ENCODE assay signal across 13 mouse cellular contexts in the genomic region with DNA sequence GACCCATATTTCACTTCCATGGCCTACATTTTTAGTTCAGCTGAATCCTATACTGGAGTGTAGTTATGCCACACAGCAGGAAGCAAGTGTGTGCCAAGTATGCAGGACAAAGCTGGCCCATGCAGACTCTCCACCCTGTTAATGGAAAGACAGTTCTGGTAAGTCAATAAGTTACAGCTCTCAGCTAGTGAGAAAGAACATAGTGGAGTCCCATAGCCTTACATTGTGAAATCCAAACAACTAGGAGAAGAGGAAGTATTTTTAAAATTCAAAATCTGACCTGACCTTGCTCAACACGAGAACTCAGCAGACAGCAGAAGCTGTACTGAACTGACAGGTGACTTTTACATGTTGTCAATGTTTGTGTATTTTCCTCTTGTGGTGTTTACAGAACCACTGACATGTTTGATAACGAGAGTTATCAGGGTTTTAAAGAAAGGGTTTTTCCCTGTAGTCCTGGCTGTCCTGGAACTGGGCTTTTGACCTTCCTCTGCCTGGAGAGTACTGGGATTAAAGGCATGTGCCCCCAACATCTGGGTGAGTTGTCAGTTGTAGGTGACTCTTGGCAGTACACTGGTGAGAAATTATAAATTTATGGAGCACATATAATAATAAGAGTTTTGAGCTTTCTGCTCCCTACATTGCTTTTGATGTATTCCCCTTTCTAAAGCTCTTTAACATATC. TPM values are rescaled to one million over a fixed set of nuclear protein-coding genes. Genes with fewer than 3 reads are reported as not detected.
A peak's percentile ranks its signal among the peaks of the same experiment; 100 is the strongest.
DNase-seq lines count a peak whose midpoint lies in the region; ATAC-seq and TF ChIP-seq lines count a peak whose summit lies in the region.
"Had no signal": no experiment of that assay in that cellular context is flagged by ENCODE, and none has a peak within 500 bp of the region (broad histone marks: within the 10 kb centered on the region; RNA-seq: fewer than 3 reads in every experiment).

No protein-coding gene starts in this region.

- no peak overlapping the region for H3K27ac ChIP-seq in heart, embryonic 15.5 days
- H3K27ac ChIP-seq in intestine, embryonic 16.5 days (ENCODE audit: low read length) = peak overlapping the region; percentile 65; the same call in 1 of the 2 replicates
- H3K27ac ChIP-seq in liver, embryonic 13.5 days = no peak overlapping the region
- no peak overlapping the region; the same call in 1 of the 2 replicates for H3K27ac ChIP-seq in stomach, embryonic 15.5 days
- H3K27ac ChIP-seq in forebrain, embryonic 10.5 days = no peak overlapping the region
- no peak overlapping the region for H3K27ac ChIP-seq in forebrain, postnatal 0 days (ENCODE audit: low read depth, low read length)
- H3K27ac ChIP-seq: embryonic facial prominence, embryonic 13.5 days; hindbrain, embryonic 15.5 days; limb, embryonic 10.5 days had no signal

- H3K27me3 ChIP-seq in heart, embryonic 15.5 days = no peaks in the 10 kb centered on the region
- no peaks in the 10 kb centered on the region for H3K27me3 ChIP-seq in intestine, embryonic 16.5 days (replicated peaks; ENCODE audit: control insufficient read depth, insufficient read depth, low read length)
- no peaks in the 10 kb centered on the region for H3K27me3 ChIP-seq in liver, embryonic 13.5 days
- no peaks in the 10 kb centered on the region for H3K27me3 ChIP-seq in stomach, embryonic 15.5 days (replicated peaks)
- no peaks in the 10 kb centered on the region for H3K27me3 ChIP-seq in forebrain, embryonic 10.5 days (ENCODE audit: poor library complexity, severe bottlenecking)
- no peaks in the 10 kb centered on the region for H3K27me3 ChIP-seq in forebrain, postnatal 0 days (ENCODE audit: insufficient read depth, low read length)
- H3K27me3 ChIP-seq: embryonic facial prominence, embryonic 13.5 days; hindbrain, embryonic 15.5 days had no signal

- ATAC-seq in heart, embryonic 15.5 days (replicated peaks; ENCODE audit: insufficient number of reproducible peaks, insufficient read depth, low FRiP score, low read depth) = 0 out of 2 replicates have a peak, but pooled peaks have one; percentile 35
- peak; percentile 95 for ATAC-seq in intestine, embryonic 16.5 days
- ATAC-seq in liver, embryonic 13.5 days (ENCODE audit: low read depth) = peak; percentile 57
- ATAC-seq in stomach, embryonic 15.5 days (ENCODE audit: insufficient read depth, low FRiP score, low read depth) = peak; percentile 75; the same call in 1 of the 2 replicates
- no peak for ATAC-seq in forebrain, postnatal 0 days
- ATAC-seq: CD4-positive, CD25-positive, alpha-beta regulatory T cell, adult 4 months had no signal

- no peak overlapping the region for H3K9ac ChIP-seq in heart, embryonic 15.5 days
- H3K9ac ChIP-seq in intestine, embryonic 16.5 days (ENCODE audit: low read depth, low read length) = no peak overlapping the region
- no peak overlapping the region for H3K9ac ChIP-seq in liver, embryonic 13.5 days
- H3K9ac ChIP-seq in stomach, embryonic 15.5 days = no peak overlapping the region
- no peak overlapping the region for H3K9ac ChIP-seq in forebrain, postnatal 0 days
- H3K9ac ChIP-seq: embryonic facial prominence, embryonic 13.5 days; hindbrain, embryonic 15.5 days had no signal

- no peaks in the 10 kb centered on the region for H3K36me3 ChIP-seq in heart, embryonic 15.5 days
- no peaks in the 10 kb centered on the region for H3K36me3 ChIP-seq in intestine, embryonic 16.5 days (ENCODE audit: control insufficient read depth, insufficient read depth, low read length)
- H3K36me3 ChIP-seq in liver, embryonic 13.5 days = no peaks in the 10 kb centered on the region
- no peaks in the 10 kb centered on the region for H3K36me3 ChIP-seq in stomach, embryonic 15.5 days
- no peaks in the 10 kb centered on the region for H3K36me3 ChIP-seq in forebrain, embryonic 10.5 days (replicated peaks)
- H3K36me3 ChIP-seq in forebrain, postnatal 0 days (ENCODE audit: insufficient read depth) = no peaks in the 10 kb centered on the region
- H3K36me3 ChIP-seq: embryonic facial prominence, embryonic 13.5 days; hindbrain, embryonic 15.5 days; limb, embryonic 10.5 days had no signal

- no peak for DNase-seq in heart, postnatal 4 days
- no peak for DNase-seq in liver, embryonic 13.5 days
- DNase-seq in spleen, postnatal 36 days (ENCODE audit: low spot score in 2 of 2) = no peak
- DNase-seq in forebrain, embryonic 10.5 days (ENCODE audit: extremely low spot score, low spot score) = no peak
- no peak for DNase-seq in forebrain, postnatal 0 days

- WGBS in heart, embryonic 15.5 days = 40% methylated on average over 2 of the region's 2 CpGs
- 25% methylated on average over 2 of the region's 2 CpGs for WGBS in intestine, embryonic 16.5 days
- 35% methylated on average over 2 of the region's 2 CpGs for WGBS in liver, embryonic 13.5 days (ENCODE audit: insufficient replicate concordance)
- 22% methylated on average over 2 of the region's 2 CpGs for WGBS in stomach, embryonic 15.5 days
- 76% methylated on average over 2 of the region's 2 CpGs for WGBS in forebrain, embryonic 10.5 days
- 69% methylated on average over 2 of the region's 2 CpGs for WGBS in forebrain, postnatal 0 days

- no peak overlapping the region for H3K4me3 ChIP-seq in heart, embryonic 15.5 days
- H3K4me3 ChIP-seq in intestine, embryonic 16.5 days (ENCODE audit: low read length) = no peak overlapping the region
- no peak overlapping the region for H3K4me3 ChIP-seq in liver, embryonic 13.5 days (replicated peaks)
- H3K4me3 ChIP-seq in stomach, embryonic 15.5 days (replicated peaks) = no peak overlapping the region
- no peak overlapping the region for H3K4me3 ChIP-seq in forebrain, embryonic 10.5 days
- no peak overlapping the region for H3K4me3 ChIP-seq in forebrain, postnatal 0 days (ENCODE audit: low read depth, low read length)
- H3K4me3 ChIP-seq: embryonic facial prominence, embryonic 13.5 days; hindbrain, embryonic 15.5 days; limb, embryonic 10.5 days had no signal

- H3K4me1 ChIP-seq in heart, embryonic 15.5 days (replicated peaks) = no peaks in the 10 kb centered on the region
- no peaks in the 10 kb centered on the region for H3K4me1 ChIP-seq in intestine, embryonic 16.5 days (ENCODE audit: control insufficient read depth, insufficient read depth, low read length)
- H3K4me1 ChIP-seq in liver, embryonic 13.5 days (replicated peaks) = no peaks in the 10 kb centered on the region
- no peaks in the 10 kb centered on the region for H3K4me1 ChIP-seq in stomach, embryonic 15.5 days
- H3K4me1 ChIP-seq in forebrain, embryonic 10.5 days = no peaks in the 10 kb centered on the region
- H3K4me1 ChIP-seq in forebrain, postnatal 0 days (ENCODE audit: insufficient read depth) = no peaks in the 10 kb centered on the region
- H3K4me1 ChIP-seq: embryonic facial prominence, embryonic 13.5 days; hindbrain, embryonic 15.5 days; limb, embryonic 10.5 days had no signal

- H3K4me2 ChIP-seq in heart, embryonic 15.5 days = no peak overlapping the region
- no peak overlapping the region for H3K4me2 ChIP-seq in intestine, embryonic 16.5 days (ENCODE audit: low read depth, low read length)
- H3K4me2 ChIP-seq in liver, embryonic 13.5 days = no peak overlapping the region
- no peak overlapping the region for H3K4me2 ChIP-seq in stomach, embryonic 15.5 days
- no peak overlapping the region for H3K4me2 ChIP-seq in forebrain, postnatal 0 days (ENCODE audit: low read depth)
- H3K4me2 ChIP-seq: embryonic facial prominence, embryonic 13.5 days; hindbrain, embryonic 15.5 days had no signal

- H3K9me3 ChIP-seq in heart, embryonic 15.5 days (replicated peaks) = no peaks in the 10 kb centered on the region
- no peaks in the 10 kb centered on the region for H3K9me3 ChIP-seq in intestine, embryonic 16.5 days (ENCODE audit: control insufficient read depth, low read length)
- no peaks in the 10 kb centered on the region for H3K9me3 ChIP-seq in liver, embryonic 13.5 days (replicated peaks)
- H3K9me3 ChIP-seq in stomach, embryonic 15.5 days = no peaks in the 10 kb centered on the region
- no peaks in the 10 kb centered on the region for H3K9me3 ChIP-seq in forebrain, embryonic 10.5 days
- no peaks in the 10 kb centered on the region for H3K9me3 ChIP-seq in forebrain, postnatal 0 days (ENCODE audit: low read length)
- H3K9me3 ChIP-seq: embryonic facial prominence, embryonic 13.5 days; hindbrain, embryonic 15.5 days; limb, embryonic 10.5 days had no signal

- TF ChIP-seq CTCF in forebrain, postnatal 0 days (IDR thresholded peaks at IDR 0.05; ENCODE audit: low read depth) = no peak

RNA-seq across cellular contexts. Expression of a gene that starts 56.2 kb away (rescaled TPM):
- polyA plus RNA-seq in heart, embryonic 15.5 days (2015; fragmentation: Nextera tagmentation; extraction: Ambion mirVana) = not detected in 2 replicates
- total RNA-seq in heart, postnatal 4 days (2021) = not detected
- not detected in 2 replicates for polyA plus RNA-seq in intestine, embryonic 16.5 days (2015; fragmentation: Nextera tagmentation; extraction: Ambion mirVana)
- not detected in 2 replicates for polyA plus RNA-seq in liver, embryonic 13.5 days (2015; fragmentation: Nextera tagmentation; extraction: Ambion mirVana)
- polyA plus RNA-seq in stomach, embryonic 15.5 days (2015; fragmentation: Nextera tagmentation; extraction: Ambion mirVana) = not detected in 2 replicates
- polyA plus RNA-seq in forebrain, embryonic 10.5 days (2016; fragmentation: Nextera tagmentation; extraction: Ambion mirVana) = not detected in 2 replicates
- total RNA-seq in forebrain, postnatal 0 days (2014; rRNA removed) = not detected in 2 replicates
- not detected in 2 replicates for polyA plus RNA-seq in forebrain, postnatal 0 days (2015; fragmentation: Nextera tagmentation; extraction: Ambion mirVana)
- total RNA-seq: gastrocnemius, adult 8-10 months had no signal
- polyA plus RNA-seq: CD4-positive, CD25-positive, alpha-beta regulatory T cell, adult 4 months; embryonic facial prominence, embryonic 13.5 days; hindbrain, embryonic 15.5 days; limb, embryonic 10.5 days had no signal
